In genomic region chr8:86586642-86587041, GRCm38 (mm10) we compare ENCODE assay signal across 12 mouse cellular contexts. TPM values are rescaled to one million over a fixed set of nuclear protein-coding genes. Genes with fewer than 3 reads are reported as not detected.
A peak's percentile ranks its signal among the peaks of the same experiment; 100 is the strongest.
DNase-seq lines count a peak whose midpoint lies in the region; TF ChIP-seq lines count a peak whose summit lies in the region.
"Had no signal": no experiment of that assay in that cellular context is flagged by ENCODE, and none has a peak within 500 bp of the region (broad histone marks: within the 10 kb centered on the region; RNA-seq: fewer than 3 reads in every experiment).

No protein-coding gene starts in this region.

- no peaks in the 10 kb centered on the region for H3K4me1 ChIP-seq in MEL (ENCODE audit: control insufficient read depth in 1 of 2, insufficient read depth in 2 of 2, low read length in 2 of 2)
- peaks cover 4% of the 10 kb centered on the region for H3K4me1 ChIP-seq in limb, embryonic 10.5 days
- H3K4me1 ChIP-seq: heart, embryonic 12.5 days; limb, embryonic 12.5 days had no signal

- no peaks in the 10 kb centered on the region for H3K9me3 ChIP-seq in MEL (replicated peaks; ENCODE audit: insufficient read depth, low read length)
- no peaks in the 10 kb centered on the region for H3K9me3 ChIP-seq in limb, embryonic 10.5 days (replicated peaks)
- H3K9me3 ChIP-seq: heart, embryonic 12.5 days; limb, embryonic 12.5 days had no signal

- no peak overlapping the region for H3K9ac ChIP-seq in MEL (ENCODE audit: control insufficient read depth, low read depth, low read length, poor library complexity, severe bottlenecking)
- H3K9ac ChIP-seq: heart, embryonic 12.5 days; limb, embryonic 12.5 days had no signal

- no peak for TF ChIP-seq EP300 in MEL (IDR thresholded peaks at IDR 0.05; ENCODE audit: low read depth in 1 of 2, low read length in 2 of 2)

- H3K36me3 ChIP-seq in MEL (ENCODE audit: control insufficient read depth in 1 of 2, insufficient read depth in 2 of 2, low read length in 2 of 2), result no peaks in the 10 kb centered on the region
- H3K36me3 ChIP-seq in limb, embryonic 10.5 days, result no peaks in the 10 kb centered on the region
- H3K36me3 ChIP-seq: heart, embryonic 12.5 days; limb, embryonic 12.5 days had no signal

- no peak overlapping the region for H3K27ac ChIP-seq in layer of hippocampus, adult 2 months
- H3K27ac ChIP-seq in MEL (ENCODE audit: control insufficient read depth, low read depth, low read length), result no peak overlapping the region
- H3K27ac ChIP-seq in limb, embryonic 10.5 days, result 0 out of 2 replicates have a peak overlapping the region, but pooled peaks have one; percentile 53
- H3K27ac ChIP-seq: limb, embryonic 12.5 days had no signal

- no peak for TF ChIP-seq POLR2A in MEL (IDR thresholded peaks at IDR 0.05; ENCODE audit: control insufficient read depth in 1 of 2, insufficient read depth in 1 of 2, low read depth in 1 of 2, low read length in 2 of 2, poor library complexity in 1 of 2)

- TF ChIP-seq RAD21 in MEL (IDR thresholded peaks at IDR 0.05; ENCODE audit: low read depth, low read length), result peak; percentile 63

- no peaks in the 10 kb centered on the region for H3K79me2 ChIP-seq in MEL (ENCODE audit: control insufficient read depth, insufficient read depth, low read length, poor library complexity)

- TF ChIP-seq CTCF in layer of hippocampus, adult 2 months (conservative IDR thresholded peaks at IDR 0.05), result peak; percentile 59
- peak; percentile 27 to 70 (median 63); a peak in 5 of 6 replicates for TF ChIP-seq CTCF in MEL (IDR thresholded peaks at IDR 0.05 in 2 of 3, conservative IDR thresholded peaks at IDR 0.05 in 1 of 3; ENCODE audit: control insufficient read depth in 1 of 3, insufficient read depth in 1 of 3, low read depth in 2 of 3, low read length in 3 of 3, poor library complexity in 1 of 3, severe bottlenecking in 1 of 3)

- H3K4me3 ChIP-seq in layer of hippocampus, adult 2 months, result no peak overlapping the region
- H3K4me3 ChIP-seq in MEL (ENCODE audit: control insufficient read depth in 1 of 2, insufficient read depth in 1 of 2, low read depth in 2 of 2, low read length in 2 of 2), result no peak overlapping the region
- H3K4me3 ChIP-seq in limb, embryonic 10.5 days, result no peak overlapping the region
- H3K4me3 ChIP-seq: erythroblast, embryonic 14.5 days; heart, embryonic 12.5 days; limb, embryonic 12.5 days had no signal

- no peaks in the 10 kb centered on the region for H3K27me3 ChIP-seq in MEL (ENCODE audit: control insufficient read depth in 1 of 2, insufficient read depth in 2 of 2, low read length in 2 of 2)
- no peaks in the 10 kb centered on the region for H3K27me3 ChIP-seq in limb, embryonic 10.5 days (ENCODE audit: low read depth, poor library complexity, severe bottlenecking)
- H3K27me3 ChIP-seq: heart, embryonic 12.5 days; limb, embryonic 12.5 days had no signal

- peak; percentile 14 for DNase-seq in cerebellum, adult 11-12 months
- DNase-seq in cerebellum, postnatal 36 days, result no peak
- DNase-seq in layer of hippocampus, adult 2 months (ENCODE audit: low spot score in 2 of 2), result no peak
- no peak for DNase-seq in layer of hippocampus, adult 9-11 months
- DNase-seq in MEL (ENCODE audit: low read depth, low spot score), result peak; percentile 52
- DNase-seq in limb, embryonic 10.5 days (ENCODE audit: low spot score), result peak; percentile 33
- no peak for DNase-seq in testis, postnatal 10 days (ENCODE audit: low spot score)
- DNase-seq in gastrocnemius, postnatal 10 days, result no peak
- DNase-seq: kidney, adult 18-20 months had no signal

- WGBS in limb, embryonic 10.5 days, result 54% methylated on average over 6 of the region's 6 CpGs

TF ChIP-seq in MEL, 35 proteins besides CTCF, POLR2A, EP300 and RAD21:
- peak; percentile 81 for TF ChIP-seq ZC3H11A (IDR thresholded peaks at IDR 0.05; ENCODE audit: low read depth, low read length)
- no peak for TF ChIP-seq TCF12 (IDR thresholded peaks at IDR 0.05; ENCODE audit: low read depth, low read length)
- peak; percentile 75 for TF ChIP-seq SMC3 (IDR thresholded peaks at IDR 0.05; ENCODE audit: low read depth, low read length)

RNA-seq across cellular contexts. Expression of gene Abcc12, which starts 6.2 kb away (rescaled TPM):
- total RNA-seq in layer of hippocampus, adult 2 months (2021), result under 1 TPM; 0.36 to 0.47 TPM
- total RNA-seq in MEL (2012; rRNA removed), result not detected in 2 replicates
- polyA plus RNA-seq in MEL (2012; ENCODE audit: insufficient read depth in 1 of 2, insufficient read length in 2 of 2, low read depth in 1 of 2, low replicate concordance in 2 of 2, missing spikeins in 1 of 2), result not detected
- 0.04 and 0.16 TPM in 2 replicates for polyA plus RNA-seq in limb, embryonic 10.5 days (2016; fragmentation: Nextera tagmentation; extraction: Ambion mirVana)
- total RNA-seq in gastrocnemius, postnatal 10 days (2021), result under 1 TPM; 0.35 to 0.65 TPM
- polyA plus RNA-seq: erythroblast, embryonic 14.5 days; heart, embryonic 12.5 days had no signal

RNA-seq across cellular contexts. Expression of gene Lonp2, which starts 37.2 kb away (rescaled TPM):
- 10 to 100 TPM; 82.4 to 84.2 TPM for total RNA-seq in layer of hippocampus, adult 2 months (2021)
- total RNA-seq in MEL (2012; rRNA removed), result 26.6 and 27.2 TPM in 2 replicates
- 10 to 100 TPM in 1 of 2 experiments, not detected in 1; 31.2 TPM for polyA plus RNA-seq in MEL (2012; ENCODE audit: insufficient read depth in 1 of 2, insufficient read length in 2 of 2, low read depth in 1 of 2, low replicate concordance in 2 of 2, missing spikeins in 1 of 2)
- polyA plus RNA-seq in limb, embryonic 10.5 days (2016; fragmentation: Nextera tagmentation; extraction: Ambion mirVana), result 39.5 and 53.0 TPM in 2 replicates
- 10 to 100 TPM; 40.7 to 44.9 TPM for total RNA-seq in gastrocnemius, postnatal 10 days (2021)

Comparison
In these comparisons a context has a peak if more than half of its experiments do, and no peak if none do; other contexts are left out.
1. DNase-seq: peak in cerebellum, adult 11-12 months (single experiment), MEL (single experiment) and limb, embryonic 10.5 days (single experiment); none in cerebellum, postnatal 36 days (0 of 2), layer of hippocampus, adult 2 months (0 of 2), layer of hippocampus, adult 9-11 months (single experiment), testis, postnatal 10 days (single experiment) and gastrocnemius, postnatal 10 days (single experiment).